8 mouse cellular contexts compared by ENCODE assay signal in genomic region chr14:7853691-7854090, GRCm38 (mm10). TPM values are rescaled to one million over a fixed set of nuclear protein-coding genes. Genes with fewer than 3 reads are reported as not detected.
DNase-seq lines count a peak whose midpoint lies in the region; ATAC-seq and TF ChIP-seq lines count a peak whose summit lies in the region.

No protein-coding gene starts in this region.

- peak; percentile 18; the same call in 1 of the 2 replicates for TF ChIP-seq CTCF in hindbrain, postnatal 0 days (IDR thresholded peaks at IDR 0.05; ENCODE audit: low read depth)

- H3K9ac ChIP-seq in neural tube, embryonic 12.5 days: no peak overlapping the region
- no peak overlapping the region for H3K9ac ChIP-seq in forebrain, embryonic 15.5 days (replicated peaks)
- no peak overlapping the region for H3K9ac ChIP-seq in hindbrain, postnatal 0 days (replicated peaks; ENCODE audit: low read length)
- no peak overlapping the region for H3K9ac ChIP-seq in liver, embryonic 15.5 days

- no peak for DNase-seq in neural tube, embryonic 10.5 days (ENCODE audit: extremely low spot score, low spot score)
- DNase-seq in hindbrain, postnatal 0 days (ENCODE audit: low spot score): peak; percentile 76
- DNase-seq in retina, postnatal 1 day: peak; percentile 56
- no peak for DNase-seq in cerebellum, adult 11 months

- H3K4me3 ChIP-seq in neural tube, embryonic 12.5 days: no peak overlapping the region
- H3K4me3 ChIP-seq in forebrain, embryonic 15.5 days: no peak overlapping the region
- no peak overlapping the region for H3K4me3 ChIP-seq in hindbrain, postnatal 0 days (ENCODE audit: low read length)
- no peak overlapping the region for H3K4me3 ChIP-seq in liver, embryonic 15.5 days (replicated peaks)

- no peaks in the 10 kb centered on the region for H3K27me3 ChIP-seq in neural tube, embryonic 12.5 days (replicated peaks)
- H3K27me3 ChIP-seq in forebrain, embryonic 15.5 days: no peaks in the 10 kb centered on the region
- H3K27me3 ChIP-seq in hindbrain, postnatal 0 days (ENCODE audit: insufficient read depth, low read length): no peaks in the 10 kb centered on the region
- H3K27me3 ChIP-seq in liver, embryonic 15.5 days: no peaks in the 10 kb centered on the region

- H3K4me2 ChIP-seq in neural tube, embryonic 12.5 days (replicated peaks): no peak overlapping the region
- H3K4me2 ChIP-seq in forebrain, embryonic 15.5 days (replicated peaks): no peak overlapping the region
- H3K4me2 ChIP-seq in hindbrain, postnatal 0 days (ENCODE audit: low read depth, low read length): no peak overlapping the region
- 0 out of 2 replicates have a peak overlapping the region, but pooled peaks have one; percentile 19 for H3K4me2 ChIP-seq in liver, embryonic 15.5 days

- H3K36me3 ChIP-seq in neural tube, embryonic 12.5 days: no peaks in the 10 kb centered on the region
- H3K36me3 ChIP-seq in forebrain, embryonic 15.5 days: no peaks in the 10 kb centered on the region
- H3K36me3 ChIP-seq in hindbrain, postnatal 0 days (ENCODE audit: insufficient read depth, low read length): no peaks in the 10 kb centered on the region
- no peaks in the 10 kb centered on the region for H3K36me3 ChIP-seq in liver, embryonic 15.5 days (replicated peaks)

- no peak overlapping the region for H3K27ac ChIP-seq in neural tube, embryonic 12.5 days
- no peak overlapping the region for H3K27ac ChIP-seq in forebrain, embryonic 15.5 days (replicated peaks)
- no peak overlapping the region; the same call in 1 of the 2 replicates for H3K27ac ChIP-seq in hindbrain, postnatal 0 days
- peak overlapping the region; percentile 69 for H3K27ac ChIP-seq in liver, embryonic 15.5 days (replicated peaks)

- ATAC-seq in neural tube, embryonic 12.5 days (ENCODE audit: low FRiP score, low read depth): peak; percentile 48; the same call in 1 of the 2 replicates
- ATAC-seq in forebrain, embryonic 15.5 days (replicated peaks): peak; percentile 58; the same call in 1 of the 2 replicates
- peak; percentile 86 for ATAC-seq in hindbrain, postnatal 0 days
- peak; percentile 72 for ATAC-seq in liver, embryonic 15.5 days (ENCODE audit: insufficient read depth)
- no peak for ATAC-seq in inflammation-experienced regulatory T-cells, adult 6 months

- H3K4me1 ChIP-seq in neural tube, embryonic 12.5 days: peaks cover 7% of the 10 kb centered on the region; the same call in 1 of the 2 replicates
- H3K4me1 ChIP-seq in forebrain, embryonic 15.5 days: peaks cover 47% of the 10 kb centered on the region
- H3K4me1 ChIP-seq in hindbrain, postnatal 0 days (ENCODE audit: insufficient read depth, low read length): peaks cover 12% of the 10 kb centered on the region
- H3K4me1 ChIP-seq in liver, embryonic 15.5 days (replicated peaks): peaks cover 37% of the 10 kb centered on the region

- no peaks in the 10 kb centered on the region for H3K9me3 ChIP-seq in neural tube, embryonic 12.5 days
- H3K9me3 ChIP-seq in forebrain, embryonic 15.5 days: no peaks in the 10 kb centered on the region
- no peaks in the 10 kb centered on the region for H3K9me3 ChIP-seq in hindbrain, postnatal 0 days (ENCODE audit: low read length)
- H3K9me3 ChIP-seq in liver, embryonic 15.5 days (replicated peaks): no peaks in the 10 kb centered on the region

- WGBS in neural tube, embryonic 12.5 days: 67% methylated on average over 11 of the region's 11 CpGs
- WGBS in forebrain, embryonic 15.5 days: 48% methylated on average over 11 of the region's 11 CpGs
- 31% methylated on average over 11 of the region's 11 CpGs for WGBS in hindbrain, postnatal 0 days
- WGBS in liver, embryonic 15.5 days (ENCODE audit: insufficient replicate concordance): 49% methylated on average over 11 of the region's 11 CpGs

RNA-seq across cellular contexts. Expression of gene Flnb, which starts 35.9 kb away (rescaled TPM):
- 16.2 and 16.8 TPM in 2 replicates for polyA plus RNA-seq in neural tube, embryonic 12.5 days (2016; fragmentation: Nextera tagmentation; extraction: Ambion mirVana)
- 8.6 and 9.6 TPM in 2 replicates for polyA plus RNA-seq in forebrain, embryonic 15.5 days (2015; fragmentation: Nextera tagmentation; extraction: Ambion mirVana)
- 28.8 and 32.7 TPM in 2 replicates for total RNA-seq in hindbrain, postnatal 0 days (2014; rRNA removed)
- 4.2 and 8.5 TPM in 2 replicates for polyA plus RNA-seq in hindbrain, postnatal 0 days (2015; fragmentation: Nextera tagmentation; extraction: Ambion mirVana)
- polyA plus RNA-seq in liver, embryonic 15.5 days (2015; fragmentation: Nextera tagmentation; extraction: Ambion mirVana): 3.6 and 4.2 TPM in 2 replicates
- 10 to 100 TPM in 1 of 3 experiments, 1 to 10 TPM in 2; 5.4 to 11.4 (median 6.1) TPM for polyA plus RNA-seq in inflammation-experienced regulatory T-cells, adult 6 months (2017; shearing (Covaris generic))

Comparison
In these comparisons a context has a peak if more than half of its experiments do, and no peak if none do; other contexts are left out.
1. DNase-seq: peak in hindbrain, postnatal 0 days (single experiment) and retina, postnatal 1 day (single experiment); none in neural tube, embryonic 10.5 days (single experiment) and cerebellum, adult 11 months (single experiment).